Mouse (Mus musculus) forebrain, embryonic 11.5 days (tissue): ENCODE results near the gene Ivns1abp. TPM values are rescaled to one million over a fixed set of nuclear protein-coding genes. Genes with fewer than 3 reads are reported as not detected.
A peak's percentile ranks its signal among the peaks of the same experiment; 100 is the strongest.

Experiments used
- ATAC-seq: fragments of 200-750 bp; cut with Nextera tagmentation; replicated peaks from 2 replicates; pipeline ENCODE4 v1.8.0; 2017; ENCODE audit warnings: moderate TSS enrichment; ENCODE audit not compliant: low FRiP score
- DNase-seq: peaks from one replicate; pipeline ENCODE4 v3.0.0-alpha.2; 2017; ENCODE audit warnings: low spot score
- H3K27ac ChIP-seq: fragments of 300-500 bp; sonication (generic); 2 replicates; pipeline ENCODE4 v1.5.1; 2014; ENCODE audit warnings: low read depth, low read length
- H3K27me3 ChIP-seq: fragments of 300-500 bp; sonication (generic); 2 replicates; pipeline ENCODE4 v1.6.1; 2014; ENCODE audit warnings: mild to moderate bottlenecking, low read length, mixed read lengths; ENCODE audit not compliant: control insufficient read depth, insufficient read depth
- H3K36me3 ChIP-seq: fragments of 300-500 bp; sonication (generic); 2 replicates; pipeline ENCODE4 v1.6.1; 2014; ENCODE audit warnings: mild to moderate bottlenecking, low read length, moderate library complexity, mixed read lengths; ENCODE audit not compliant: control insufficient read depth, insufficient read depth
- H3K4me1 ChIP-seq: fragments of 300-500 bp; sonication (generic); replicated peaks from 2 replicates; pipeline ENCODE4 v1.6.1; 2014; ENCODE audit warnings: low read length, mixed read lengths; ENCODE audit not compliant: control insufficient read depth, insufficient read depth
- H3K4me2 ChIP-seq: fragments of 300-500 bp; sonication (generic); 2 replicates; pipeline ENCODE4 v1.6.1; 2014; ENCODE audit warnings: low read depth, mild to moderate bottlenecking, low read length, moderate library complexity, mixed read lengths; ENCODE audit not compliant: severe bottlenecking
- H3K4me3 ChIP-seq: fragments of 300-500 bp; sonication (generic); 2 replicates; pipeline ENCODE4 v1.5.1; 2014; ENCODE audit warnings: low read depth, low read length
- H3K9ac ChIP-seq: fragments of 300-500 bp; sonication (generic); 2 replicates; pipeline ENCODE4 v1.6.1; 2014; ENCODE audit warnings: low read length
- H3K9me3 ChIP-seq: fragments of 300-500 bp; sonication (generic); 2 replicates; pipeline ENCODE4 v1.6.1; 2016; ENCODE audit warnings: low read length, mixed read lengths; ENCODE audit not compliant: control insufficient read depth
- WGBS: fragments of 180-500 bp; shearing (Covaris S2); extraction: QIAGEN DNeasy Blood & Tissue Kit; methylation state at CpG from one replicate; pipeline ENCODE4 v1.1.7; 2014; 5-methylcytosine and 5-hydroxymethylcytosine counted together
- polyA plus RNA-seq: library from polyadenylated mRNA; unstranded; fragments of >200 nt; fragmentation: Nextera tagmentation; extraction: Ambion mirVana; gene quantifications from 2 replicates; pipeline ENCODE4 v1.2.1, GENCODE M21; 2014

Ivns1abp gene
- polyA plus RNA-seq, 1 experiment from 2014 or later, result 472 TPM

DNA sequence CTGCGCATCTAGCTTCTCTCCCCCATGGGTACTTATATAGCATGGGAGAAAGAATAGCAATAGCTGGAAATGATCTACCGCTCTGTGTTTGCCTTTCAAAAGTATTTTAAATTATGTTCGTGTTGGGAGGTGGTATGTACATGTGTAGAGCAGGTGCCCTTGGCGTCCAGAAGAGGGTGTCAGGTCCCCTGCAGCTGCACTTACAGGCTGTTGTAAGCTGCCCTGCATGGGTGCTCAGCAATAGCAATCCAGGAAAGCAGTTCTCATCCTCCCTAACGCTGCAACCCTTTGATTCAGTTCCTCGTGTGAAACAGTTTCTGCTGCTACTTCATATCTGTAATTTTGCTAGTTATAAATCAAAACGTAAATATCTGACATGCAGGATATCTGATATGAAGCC lies 14.7 kb upstream of the Ivns1abp start:
- Histone ChIP-seq H3K27me3 (no peaks in the 10 kb centered on the region), H3K9ac (no peak overlapping the region), H3K36me3 (no peaks in the 10 kb centered on the region), H3K9me3 (no peaks in the 10 kb centered on the region), H3K4me2 (no peak overlapping the region), H3K4me3 (no peak overlapping the region), H3K27ac (no peak overlapping the region), H3K4me1 (no peaks in the 10 kb centered on the region)
- no peak for DNase-seq
- 78% methylated on average over 7 of the region's 7 CpGs for WGBS
- ATAC-seq, result no peak

DNA sequence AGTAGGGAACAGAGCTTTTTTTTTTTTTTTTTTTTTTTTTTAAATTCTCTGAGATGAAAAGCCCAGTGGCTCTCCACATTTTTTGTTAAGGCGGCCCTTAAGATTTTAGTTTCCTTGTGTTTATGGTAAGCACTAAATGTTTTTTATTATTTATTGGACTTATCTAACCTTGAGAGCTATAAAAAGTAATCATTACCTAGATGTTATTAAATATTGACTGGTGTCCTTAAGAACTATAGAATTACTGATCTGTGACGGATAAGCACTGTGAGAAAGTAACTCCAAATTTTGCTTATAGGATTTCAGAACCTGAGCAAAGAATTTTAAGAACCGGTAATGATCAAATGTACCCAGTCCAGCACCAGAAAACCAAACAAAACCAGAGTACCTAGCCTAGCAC lies 11.5 kb upstream of the Ivns1abp start:
- WGBS, result 94% methylated on average over 3 of the region's 3 CpGs
- H3K27ac ChIP-seq, result no peak overlapping the region
- ATAC-seq, result no peak

GRCm38 (mm10) chr1:151338234-151338633 lies 6.0 kb upstream of the Ivns1abp start:
- Histone ChIP-seq H3K27ac (no peak overlapping the region), H3K27me3 (no peaks in the 10 kb centered on the region), H3K36me3 (no peaks in the 10 kb centered on the region), H3K4me1 (peaks cover 4% of the 10 kb centered on the region; the same call in 1 of the 2 replicates), H3K4me2 (no peak overlapping the region), H3K4me3 (no peak overlapping the region), H3K9ac (no peak overlapping the region), H3K9me3 (no peaks in the 10 kb centered on the region)
- ATAC-seq (no peak), DNase-seq (no peak)

More for the DNA sequence above, 11.5 kb upstream of the Ivns1abp start:
- H3K4me1 ChIP-seq, result no peaks in the 10 kb centered on the region
- no peaks in the 10 kb centered on the region for H3K9me3 ChIP-seq
- H3K9ac ChIP-seq, result no peak overlapping the region
- H3K27me3 ChIP-seq, result no peaks in the 10 kb centered on the region
- no peak overlapping the region for H3K4me2 ChIP-seq
- no peaks in the 10 kb centered on the region for H3K36me3 ChIP-seq
- H3K4me3 ChIP-seq, result no peak overlapping the region
- no peak for DNase-seq

- H3K4me3 ChIP-seq, result no peak overlapping the region
- H3K36me3 ChIP-seq, result no peaks in the 10 kb centered on the region
- 41% methylated on average over 2 of the region's 2 CpGs for WGBS
- DNase-seq (no peak), ATAC-seq (no peak)
- no peak overlapping the region for H3K4me2 ChIP-seq
- H3K27me3 ChIP-seq, result no peaks in the 10 kb centered on the region
- no peak overlapping the region for H3K9ac ChIP-seq
- H3K4me1 ChIP-seq, result peaks cover 4% of the 10 kb centered on the region; the same call in 1 of the 2 replicates
- no peaks in the 10 kb centered on the region for H3K9me3 ChIP-seq
- no peak overlapping the region for H3K27ac ChIP-seq
Observed at GRCm38 (mm10) chr1:151338941-151339340, 5.3 kb upstream of the Ivns1abp start.

- Histone ChIP-seq H3K9me3 (no peaks in the 10 kb centered on the region), H3K4me2 (no peak overlapping the region), H3K9ac (no peak overlapping the region), H3K27ac (no peak overlapping the region), H3K4me1 (peaks cover 4% of the 10 kb centered on the region; the same call in 1 of the 2 replicates), H3K4me3 (no peak overlapping the region), H3K36me3 (no peaks in the 10 kb centered on the region), H3K27me3 (no peaks in the 10 kb centered on the region)
- DNase-seq (no peak), ATAC-seq (no peak)
- 81% methylated on average over 8 of the region's 8 CpGs for WGBS
Observed at GRCm38 (mm10) chr1:151341321-151342044, 2.8 kb upstream of the Ivns1abp start.

DNA sequence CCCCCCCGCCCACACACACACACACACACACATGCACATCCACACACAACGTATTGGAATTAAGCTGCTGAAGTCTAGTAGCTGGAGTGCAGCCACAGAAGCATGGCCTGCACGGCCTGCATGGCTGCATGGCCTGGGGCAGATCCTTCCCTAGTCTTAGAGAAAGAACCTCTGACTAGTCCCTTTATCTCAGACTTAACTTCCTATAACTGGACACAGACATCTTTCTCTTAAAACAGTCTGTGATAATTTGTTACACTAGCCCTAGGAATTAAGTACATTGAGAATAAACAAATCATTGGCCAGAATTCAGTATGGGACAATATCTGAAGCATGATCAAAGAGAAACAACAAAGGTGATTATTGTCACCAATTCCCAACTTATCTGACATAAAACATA lies 2.0 kb upstream of the Ivns1abp start:
- no peak for ATAC-seq
- WGBS, result 72% methylated on average over 3 of the region's 3 CpGs
- Histone ChIP-seq H3K9me3 (no peaks in the 10 kb centered on the region), H3K4me1 (peaks cover 4% of the 10 kb centered on the region; the same call in 1 of the 2 replicates), H3K36me3 (no peaks in the 10 kb centered on the region), H3K27me3 (no peaks in the 10 kb centered on the region), H3K4me3 (no peak overlapping the region), H3K9ac (no peak overlapping the region), H3K27ac (no peak overlapping the region), H3K4me2 (no peak overlapping the region)
- DNase-seq, result no peak

GRCm38 (mm10) chr1:151342968-151343367 lies 1.3 kb upstream of the Ivns1abp start:
- DNase-seq (no peak), ATAC-seq (no peak)
- Histone ChIP-seq H3K9ac (no peak overlapping the region), H3K27me3 (no peaks in the 10 kb centered on the region), H3K36me3 (no peaks in the 10 kb centered on the region), H3K4me1 (peaks cover 4% of the 10 kb centered on the region; the same call in 1 of the 2 replicates), H3K9me3 (no peaks in the 10 kb centered on the region), H3K27ac (no peak overlapping the region), H3K4me3 (no peak overlapping the region), H3K4me2 (peak overlapping the region; percentile 2; the same call in 1 of the 2 replicates)
- WGBS, result 34% methylated on average over 6 of the region's 6 CpGs

DNA sequence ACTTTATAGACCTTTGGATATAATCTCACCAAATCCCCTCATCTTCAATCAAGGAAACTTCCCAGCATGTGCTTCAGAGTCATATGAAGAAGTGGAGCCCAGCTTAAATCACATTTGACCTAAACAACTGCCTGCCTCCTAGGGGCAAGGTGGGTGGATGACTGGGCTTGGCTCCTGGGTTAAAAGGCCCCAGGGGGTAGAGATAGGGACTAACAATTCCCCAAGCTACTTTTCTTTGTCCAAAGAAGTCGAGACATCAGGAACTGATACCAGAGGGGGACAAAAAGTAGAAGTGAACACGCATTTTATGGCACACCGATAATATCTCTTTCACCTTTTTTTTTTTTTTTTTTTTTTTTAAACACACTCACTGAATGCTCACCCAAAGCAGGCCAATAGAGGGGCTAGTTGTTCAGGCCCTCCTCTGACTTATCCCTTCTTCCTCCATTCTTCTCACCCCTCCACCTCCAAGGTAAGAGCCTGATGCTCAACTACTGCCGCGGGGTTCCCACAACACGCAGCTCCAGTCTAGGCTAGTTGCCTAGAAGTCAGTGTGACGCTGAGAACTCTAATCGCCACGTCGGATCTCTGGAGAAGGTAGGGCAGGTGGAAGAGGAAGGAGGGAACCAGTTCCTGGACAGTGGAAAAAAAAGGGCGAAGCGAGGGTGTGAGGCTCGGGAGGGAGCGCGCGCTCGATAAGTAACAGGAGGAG lies 550 bp upstream of the Ivns1abp start:
- H3K4me3 ChIP-seq, result peak overlapping the region; percentile 94
- no peak for ATAC-seq
- WGBS, result 1% methylated on average over 17 of the region's 17 CpGs
- H3K9me3 ChIP-seq, result no peaks in the 10 kb centered on the region
- peak overlapping the region; percentile 67 for H3K4me2 ChIP-seq
- no peak for DNase-seq
- H3K27ac ChIP-seq, result no peak overlapping the region
- no peaks in the 10 kb centered on the region for H3K36me3 ChIP-seq
- no peaks in the 10 kb centered on the region for H3K27me3 ChIP-seq
- H3K4me1 ChIP-seq, result peaks cover 5% of the 10 kb centered on the region; the same call in 1 of the 2 replicates
- H3K9ac ChIP-seq, result peak overlapping the region; percentile 96
